Mouse (Mus musculus) pancreas, adult 10 weeks (tissue): ENCODE results near the gene Tlr12. TPM values are rescaled to one million over a fixed set of nuclear protein-coding genes. Genes with fewer than 3 reads are reported as not detected.

Experiments
- polyA plus RNA-seq: library from polyadenylated mRNA; stranded (reverse); fragments of 350-450 nt; fragmentation: Illumina TruSeq; extraction: RNeasy Lipid Tissue Mini Kit (QIAGEN cat#74804); gene quantifications from one replicate; pipeline ENCODE4 v1.2.3, GENCODE M21; 2015; ENCODE audit warnings: low read depth, low replicate concordance; ENCODE audit not compliant: insufficient read depth

The Tlr12 gene
- polyA plus RNA-seq, result 1.8 TPM

DNA sequence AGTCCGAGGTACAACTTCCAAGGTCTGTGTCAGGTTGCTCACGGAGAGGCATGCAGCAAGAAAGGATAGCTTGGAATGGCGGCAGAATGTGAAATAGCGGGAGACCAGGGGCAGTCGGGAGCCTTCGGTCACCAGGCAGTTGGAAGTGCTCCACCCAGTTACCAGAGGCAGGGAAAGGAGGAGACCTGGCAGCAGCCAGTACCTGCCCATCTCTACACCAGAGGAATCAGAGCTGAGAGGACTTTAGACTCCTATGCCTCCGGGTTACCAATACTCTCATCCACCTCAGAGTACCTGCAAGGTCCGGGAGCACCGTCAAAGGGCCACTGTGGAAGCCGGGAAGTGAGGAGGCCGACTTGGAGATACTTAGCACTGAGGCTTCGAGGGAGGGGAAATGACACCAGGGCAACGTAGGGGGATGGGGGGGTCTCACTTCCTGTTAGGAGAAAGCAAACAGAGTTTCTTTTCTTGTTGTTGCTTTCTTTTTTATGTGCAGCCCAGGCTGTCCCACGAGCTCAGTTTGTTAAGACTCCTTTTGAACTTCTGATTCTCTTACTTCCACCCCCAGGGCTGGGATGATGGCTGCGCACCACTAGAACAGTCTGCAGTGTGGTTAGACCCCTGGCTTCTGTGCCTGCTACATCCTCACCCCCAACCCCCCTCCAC lies at the start of gene Tlr12:
Tlr12 (minus strand) TSS at position 374 of the 666 bp plus-strand sequence.

DNA sequence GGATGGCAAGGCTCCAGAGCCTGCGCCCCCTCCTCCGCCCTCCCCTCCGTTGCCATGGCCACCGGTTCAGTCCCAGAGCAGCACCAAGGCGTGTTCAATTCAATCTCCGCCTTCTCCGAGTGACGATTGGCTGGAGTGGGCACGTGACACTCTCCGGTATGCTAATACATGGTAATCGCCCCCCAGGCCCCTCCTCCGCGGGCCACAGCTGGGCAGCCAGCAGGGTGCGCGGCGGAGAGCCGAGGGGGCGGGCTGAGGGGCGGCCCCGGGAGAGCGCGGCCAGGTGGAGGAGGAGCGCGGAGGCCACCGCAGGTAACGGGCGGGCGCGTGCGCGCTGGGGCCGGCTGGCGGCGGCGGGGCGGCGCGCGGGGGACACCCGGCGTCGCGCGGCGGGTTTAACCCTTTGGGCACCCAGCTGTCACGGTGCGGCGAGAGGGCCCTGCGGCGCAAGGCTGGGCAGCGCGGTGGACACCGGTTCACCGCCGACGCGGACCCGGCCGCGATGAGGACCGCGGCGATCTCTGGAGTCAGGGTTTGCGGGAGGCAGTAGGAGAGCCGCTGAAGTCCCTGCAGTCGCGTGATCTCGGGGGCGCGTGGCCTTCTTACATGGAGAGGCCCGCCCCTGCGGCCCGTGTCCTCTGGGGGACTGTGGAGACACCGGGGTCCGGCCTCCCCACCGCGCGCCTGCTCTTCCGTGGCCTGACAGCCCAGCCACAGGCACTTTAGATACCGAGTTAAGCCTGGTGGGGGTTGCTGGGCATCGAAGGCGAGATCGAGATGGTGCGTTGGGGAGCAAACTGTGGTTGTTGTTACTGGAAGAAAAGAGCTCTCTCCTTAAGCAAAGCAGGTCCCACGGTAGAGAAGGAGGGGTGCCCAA lies 36.3 kb upstream of the Tlr12 start, which contains the start of gene Phc2:
Phc2 (plus strand) TSS at position 198 of the 877 bp plus-strand sequence.

DNA sequence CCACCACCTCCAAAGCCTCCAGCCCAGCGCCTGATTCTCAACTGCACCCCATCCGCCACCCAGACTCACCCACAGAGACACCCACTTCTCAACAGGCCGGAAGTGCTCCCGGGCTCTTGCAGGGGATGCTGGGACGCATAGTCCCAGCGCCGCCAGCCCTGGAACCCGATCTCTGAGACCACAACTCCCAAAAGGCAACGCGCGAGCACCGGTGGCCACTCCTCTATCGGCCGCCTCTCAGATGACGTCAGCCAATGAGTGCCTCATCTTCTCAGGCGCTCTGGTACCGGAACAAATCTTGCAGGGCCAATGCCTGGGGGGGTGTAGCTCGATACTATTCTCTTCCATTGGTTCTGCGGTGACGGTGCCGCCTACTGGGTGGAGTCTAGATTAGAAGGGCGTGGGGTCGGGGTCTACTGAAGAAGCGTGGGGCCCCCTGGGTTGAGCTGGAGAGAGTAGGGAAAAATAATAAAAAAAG lies 8.5 kb downstream of the Tlr12 start, which contains the start of gene Zscan20:
Zscan20 (minus strand) TSS at position 174 of the 478 bp plus-strand sequence.

Other genes starting within 250 kb of the Tlr12 start
- gene Zscan20, start 8.5 kb downstream of the Tlr12 start, polyA plus RNA-seq, result 1.6 TPM
- gene Phc2, start 36.1 kb upstream of the Tlr12 start, polyA plus RNA-seq, result 16.0 TPM
- not detected for gene A3galt2, start 136.7 kb upstream of the Tlr12 start, polyA plus RNA-seq
- 5.7 TPM for gene Zfp362, start 187.4 kb upstream of the Tlr12 start, polyA plus RNA-seq